12 mouse cellular contexts compared by ENCODE assay signal in genomic region chr10:96373481-96373880, GRCm38 (mm10).
DNase-seq lines count a peak whose midpoint lies in the region; ATAC-seq lines count a peak whose summit lies in the region.
"Had no signal": no experiment of that assay in that cellular context is flagged by ENCODE, and none has a peak within 500 bp of the region (broad histone marks: within the 10 kb centered on the region; RNA-seq: fewer than 3 reads in every experiment).

No protein-coding gene starts in this region.

- H3K4me3 ChIP-seq in embryonic facial prominence, embryonic 10.5 days = no peak overlapping the region
- H3K4me3 ChIP-seq: forebrain, embryonic 13.5 days; neural tube, embryonic 12.5 days had no signal

- no peaks in the 10 kb centered on the region for H3K36me3 ChIP-seq in embryonic facial prominence, embryonic 10.5 days (replicated peaks)
- H3K36me3 ChIP-seq: neural tube, embryonic 12.5 days had no signal

- H3K9me3 ChIP-seq in embryonic facial prominence, embryonic 10.5 days = no peaks in the 10 kb centered on the region
- H3K9me3 ChIP-seq: forebrain, embryonic 13.5 days; neural tube, embryonic 12.5 days had no signal

- no peak overlapping the region for H3K27ac ChIP-seq in embryonic facial prominence, embryonic 10.5 days (replicated peaks)
- H3K27ac ChIP-seq: forebrain, embryonic 13.5 days; neural tube, embryonic 12.5 days had no signal

- ATAC-seq in common myeloid progenitor, adult 5-6 weeks (replicated peaks; ENCODE audit: low read depth, poor library complexity, severe bottlenecking) = peak; percentile 46
- peak; percentile 24; the same call in 1 of the 2 replicates for ATAC-seq in neutrophil, adult 5-6 weeks (ENCODE audit: extremely low read depth, insufficient number of reproducible peaks, low FRiP score, poor library complexity, severe bottlenecking)
- ATAC-seq: forebrain, embryonic 13.5 days had no signal

- H3K4me1 ChIP-seq in embryonic facial prominence, embryonic 10.5 days = peaks cover 6% of the 10 kb centered on the region; the same call in 1 of the 2 replicates

- no peaks in the 10 kb centered on the region for H3K27me3 ChIP-seq in embryonic facial prominence, embryonic 10.5 days (replicated peaks; ENCODE audit: low read depth, poor library complexity, severe bottlenecking)
- H3K27me3 ChIP-seq: forebrain, embryonic 13.5 days; neural tube, embryonic 12.5 days had no signal

- WGBS in embryonic facial prominence, embryonic 10.5 days = 48% methylated on average over 7 of the region's 7 CpGs

- peak; percentile 39 for DNase-seq in lung, postnatal 36 days
- DNase-seq in lung, adult 18-20 months = no peak
- peak; percentile 60 for DNase-seq in thymus, postnatal 25 days
- DNase-seq in gastrocnemius, postnatal 25 days = no peak
- no peak for DNase-seq in embryonic facial prominence, embryonic 10.5 days (ENCODE audit: low spot score)
- DNase-seq in left cerebral cortex, adult 9 months (ENCODE audit: low spot score in 2 of 2) = no peak
- DNase-seq: kidney, postnatal 4 days; lung, adult 2 months had no signal

Comparison
In these comparisons a context has a peak if more than half of its experiments do, and no peak if none do; other contexts are left out.
1. DNase-seq: peak in lung, postnatal 36 days (single experiment) and thymus, postnatal 25 days (single experiment); none in lung, adult 18-20 months (0 of 2), gastrocnemius, postnatal 25 days (single experiment), embryonic facial prominence, embryonic 10.5 days (single experiment) and left cerebral cortex, adult 9 months (0 of 2).